Mouse (Mus musculus) embryo, embryonic 10 days (tissue): ENCODE data around the gene Susd3.

Experiments
- DNase-seq: peaks from one replicate; pipeline ENCODE4 v3.0.0-alpha.2; 2015; ENCODE audit warnings: low spot score

The Susd3 gene

GRCm38 (mm10) chr13:49212711-49213500 is 35.6 kb downstream of the Susd3 start:
- no peak for DNase-seq

- DNase-seq = no peak
Measured at GRCm38 (mm10) chr13:49209306-49209705, 39.2 kb downstream of the Susd3 start.

GRCm38 (mm10) chr13:49206341-49206740 is 42.2 kb downstream of the Susd3 start:
- DNase-seq = no peak

- peak; percentile 80 for DNase-seq
Measured at GRCm38 (mm10) chr13:49205381-49205998, 43.0 kb downstream of the Susd3 start.

- no peak for DNase-seq
Measured at GRCm38 (mm10) chr13:49202556-49202955, 46.0 kb downstream of the Susd3 start.

GRCm38 (mm10) chr13:49200688-49201087 is 47.8 kb downstream of the Susd3 start:
- DNase-seq = no peak

GRCm38 (mm10) chr13:49199891-49200290 is 48.6 kb downstream of the Susd3 start:
- no peak for DNase-seq

- DNase-seq = no peak
Measured at GRCm38 (mm10) chr13:49198734-49199133, 49.8 kb downstream of the Susd3 start.

- DNase-seq = no peak
Measured at GRCm38 (mm10) chr13:49196766-49197165, 51.7 kb downstream of the Susd3 start.

GRCm38 (mm10) chr13:49196211-49196610 is 52.3 kb downstream of the Susd3 start:
- DNase-seq = no peak

- DNase-seq = no peak
Measured at GRCm38 (mm10) chr13:49195651-49196050, 52.9 kb downstream of the Susd3 start.

GRCm38 (mm10) chr13:49194811-49195210 is 53.7 kb downstream of the Susd3 start:
- DNase-seq = no peak

GRCm38 (mm10) chr13:49193650-49194049 is 54.9 kb downstream of the Susd3 start:
- no peak for DNase-seq

GRCm38 (mm10) chr13:49192156-49192855 is 56.2 kb downstream of the Susd3 start:
- DNase-seq = no peak

- DNase-seq = no peak
Measured at GRCm38 (mm10) chr13:49191673-49192035, 56.9 kb downstream of the Susd3 start.

- no peak for DNase-seq
Measured at GRCm38 (mm10) chr13:49190876-49191672, 57.4 kb downstream of the Susd3 start.

- no peak for DNase-seq
Measured at GRCm38 (mm10) chr13:49189970-49190870, 58.3 kb downstream of the Susd3 start.

- DNase-seq = no peak
Measured at GRCm38 (mm10) chr13:49188966-49189360, 59.5 kb downstream of the Susd3 start.

GRCm38 (mm10) chr13:49188219-49188965 is 60.1 kb downstream of the Susd3 start:
- DNase-seq = no peak
